Mouse (Mus musculus) CH12.LX (cell line): ENCODE measurements around the gene Sparcl1. TPM values are rescaled to one million over a fixed set of nuclear protein-coding genes. Genes with fewer than 3 reads are reported as not detected.

Source experiments
- DNase-seq: peaks from one replicate; pipeline ENCODE4 v3.0.0-alpha.2; 2013; ENCODE audit errors: extremely low read depth
- H3K27ac ChIP-seq: 2 replicates; pipeline ENCODE4 v1.5.1; 2012; ENCODE audit warnings: low read depth, mild to moderate bottlenecking, control low read depth, moderate library complexity; ENCODE audit not compliant: insufficient read depth
- H3K27me3 ChIP-seq: replicated peaks from 2 replicates; pipeline ENCODE3; 2012; ENCODE audit warnings: inconsistent platforms
- H3K36me3 ChIP-seq, 2 experiments: replicated peaks in 1 of 2; 2 replicates each; pipeline versions ENCODE3 to v1.6.1; 2012; ENCODE audit warnings: inconsistent platforms in 1 of 2, low read length in 1 of 2, mild to moderate bottlenecking in 1 of 2, mixed read lengths in 1 of 2, moderate library complexity in 1 of 2; ENCODE audit not compliant: control insufficient read depth in 1 of 2, insufficient read depth in 1 of 2
- H3K4me1 ChIP-seq, 2 experiments: 2 replicates each; pipeline ENCODE4 v1.6.1; 2012; ENCODE audit warnings: inconsistent platforms in 1 of 2, moderate library complexity in 1 of 2; ENCODE audit not compliant: insufficient read depth in 2 of 2, control insufficient read depth in 1 of 2
- H3K4me2 ChIP-seq: 2 replicates; pipeline ENCODE4 v1.6.1; 2012; ENCODE audit warnings: low read depth, mild to moderate bottlenecking, control low read depth; ENCODE audit not compliant: poor library complexity, insufficient read depth, severe bottlenecking
- H3K4me3 ChIP-seq, 3 experiments: fragments of 150-350 bp in 1 of 3; sonication (generic) in 1 of 3; replicated peaks in 1 of 3; 2 replicates each; pipeline versions ENCODE3 to v1.5.1; 2011 to 2012; ENCODE audit warnings: low read depth in 2 of 3, low read length in 2 of 3, mild to moderate bottlenecking in 2 of 3, moderate library complexity in 2 of 3, control low read depth in 1 of 3, improper control_type of control experiment in 1 of 3, inconsistent platforms in 1 of 3, mixed read lengths in 1 of 3; ENCODE audit not compliant: poor library complexity in 1 of 3
- H3K79me2 ChIP-seq: replicated peaks from 2 replicates; pipeline ENCODE4 v1.6.1; 2012; ENCODE audit warnings: mild to moderate bottlenecking, moderate library complexity; ENCODE audit not compliant: control insufficient read depth, poor library complexity, insufficient read depth, severe bottlenecking; ENCODE audit errors: extremely low read depth
- H3K9ac ChIP-seq: 2 replicates; pipeline ENCODE4 v1.6.1; 2012; ENCODE audit warnings: low read depth, mild to moderate bottlenecking, control low read depth, moderate library complexity; ENCODE audit not compliant: insufficient read depth
- H3K9me3 ChIP-seq: replicated peaks from 2 replicates; pipeline ENCODE3; 2012; ENCODE audit warnings: low read length, inconsistent platforms, mixed read lengths
- BHLHE40 ChIP-seq: IDR thresholded peaks from 2 replicates; pipeline ENCODE4 v1.6.1; 2011; ENCODE audit warnings: mild to moderate bottlenecking, low read depth, low read length, improper control_type of control experiment
- CHD1 ChIP-seq: IDR thresholded peaks from 2 replicates; pipeline ENCODE4 v1.6.1; 2012; ENCODE audit warnings: low read depth, low read length, improper control_type of control experiment, inconsistent platforms
- CHD2 ChIP-seq: IDR thresholded peaks from 2 replicates; pipeline ENCODE4 v1.6.1; 2011; ENCODE audit warnings: low read length, improper control_type of control experiment
- CTCF ChIP-seq, 2 experiments: IDR thresholded peaks in 1 of 2; conservative IDR thresholded peaks in 1 of 2; 2 replicates each; pipeline ENCODE4 v1.5.1; 2011 to 2012; ENCODE audit warnings: low read depth in 2 of 2, low read length in 2 of 2, improper control_type of control experiment in 1 of 2, inconsistent platforms in 1 of 2, mild to moderate bottlenecking in 1 of 2, moderate library complexity in 1 of 2
- ELF1 ChIP-seq: IDR thresholded peaks from 2 replicates; pipeline ENCODE4 v1.6.1; 2014; ENCODE audit warnings: low read depth, mild to moderate bottlenecking, inconsistent platforms, low read length, improper control_type of control experiment
- GABPA ChIP-seq: IDR thresholded peaks from 2 replicates; pipeline ENCODE4 v1.6.1; 2012; ENCODE audit warnings: low read depth, low read length, improper control_type of control experiment, inconsistent platforms; ENCODE audit not compliant: insufficient replicate concordance
- HCFC1 ChIP-seq: IDR thresholded peaks from 2 replicates; pipeline ENCODE4 v1.6.1; 2012; ENCODE audit warnings: low read depth, mild to moderate bottlenecking, inconsistent platforms, low read length, improper control_type of control experiment
- IRF4 ChIP-seq: IDR thresholded peaks from 2 replicates; pipeline ENCODE4 v1.6.1; 2014; ENCODE audit warnings: low read depth, mild to moderate bottlenecking, inconsistent platforms, low read length, improper control_type of control experiment
- JUN ChIP-seq: IDR thresholded peaks from 2 replicates; pipeline ENCODE4 v1.6.1; 2011; ENCODE audit warnings: low read depth, mild to moderate bottlenecking, low read length, improper control_type of control experiment, moderate library complexity; ENCODE audit not compliant: insufficient read depth
- KAT2A ChIP-seq: IDR thresholded peaks from 2 replicates; pipeline ENCODE4 v1.6.1; 2012; ENCODE audit warnings: low read length, improper control_type of control experiment, inconsistent platforms; ENCODE audit not compliant: insufficient replicate concordance
- MAFK ChIP-seq: IDR thresholded peaks from 2 replicates; pipeline ENCODE4 v1.6.1; 2011; ENCODE audit warnings: low read length, improper control_type of control experiment; ENCODE audit not compliant: insufficient replicate concordance
- MAX ChIP-seq: IDR thresholded peaks from 2 replicates; pipeline ENCODE4 v1.6.1; 2011; ENCODE audit warnings: low read length, improper control_type of control experiment
- MEF2A ChIP-seq: IDR thresholded peaks from 2 replicates; pipeline ENCODE4 v1.6.1; 2014; ENCODE audit warnings: low read depth, mild to moderate bottlenecking, inconsistent platforms, low read length, improper control_type of control experiment, borderline replicate concordance
- MYC ChIP-seq: IDR thresholded peaks from 2 replicates; pipeline ENCODE4 v1.6.1; 2011; ENCODE audit warnings: low read depth, mild to moderate bottlenecking, improper control_type of control experiment, low read length
- NRF1 ChIP-seq: IDR thresholded peaks from 2 replicates; pipeline ENCODE4 v1.6.1; 2014; ENCODE audit warnings: low read depth, mild to moderate bottlenecking, inconsistent platforms, low read length, improper control_type of control experiment, moderate library complexity
- POLR2AphosphoS2 ChIP-seq: IDR thresholded peaks from 2 replicates; pipeline ENCODE4 v1.6.1; 2011; ENCODE audit warnings: low read depth, low read length, improper control_type of control experiment
- RAD21 ChIP-seq: IDR thresholded peaks from 2 replicates; pipeline ENCODE4 v1.6.1; 2011; ENCODE audit warnings: low read depth, mild to moderate bottlenecking, low read length, improper control_type of control experiment, moderate library complexity
- SMC3 ChIP-seq: IDR thresholded peaks from 2 replicates; pipeline ENCODE4 v1.6.1; 2011; ENCODE audit warnings: low read depth, low read length, improper control_type of control experiment
- TBP ChIP-seq: conservative IDR thresholded peaks from 2 replicates; pipeline ENCODE4 v1.6.1; 2011; ENCODE audit warnings: low read depth, low read length, improper control_type of control experiment
- TCF12 ChIP-seq: IDR thresholded peaks from 2 replicates; pipeline ENCODE4 v1.6.1; 2014; ENCODE audit warnings: low read depth, mild to moderate bottlenecking, inconsistent platforms, low read length, improper control_type of control experiment
- UBTF ChIP-seq: IDR thresholded peaks from 2 replicates; pipeline ENCODE4 v1.6.1; 2012; ENCODE audit warnings: low read depth, mild to moderate bottlenecking, inconsistent platforms, low read length, improper control_type of control experiment, moderate library complexity
- USF1 ChIP-seq: IDR thresholded peaks from 2 replicates; pipeline ENCODE4 v1.6.1; 2014; ENCODE audit warnings: low read depth, mild to moderate bottlenecking, inconsistent platforms, low read length, improper control_type of control experiment
- ZC3H11A ChIP-seq: IDR thresholded peaks from 2 replicates; pipeline ENCODE4 v1.6.1; 2012; ENCODE audit warnings: low read depth, mild to moderate bottlenecking, inconsistent platforms, low read length, improper control_type of control experiment
- ZKSCAN1 ChIP-seq: IDR thresholded peaks from 2 replicates; pipeline ENCODE4 v1.6.1; 2012; ENCODE audit warnings: low read depth, inconsistent platforms, low read length, improper control_type of control experiment, borderline replicate concordance
- ZNF384 ChIP-seq: IDR thresholded peaks from 2 replicates; pipeline ENCODE4 v1.6.1; 2012; ENCODE audit warnings: low read depth, low read length, improper control_type of control experiment, inconsistent platforms
- dilution Hi-C: fragments of 300-500 bp; cut with MboI; formaldehyde crosslinking; loops from 2 replicates; pipeline ENCODE4 v1.14.3; 2020; ENCODE audit warnings: low sequenced_read_pairs; ENCODE audit not compliant: extremely low pct_unique_long_range_greater_than_20kb, extremely low pct_ligation_motif_present
- in situ Hi-C: fragments of 300-500 bp; cut with MboI; formaldehyde crosslinking; loops from 3 replicates; pipeline ENCODE4 v1.14.3; 2019; ENCODE audit warnings: low sequenced_read_pairs, low pct_ligation_motif_present, low pct_unique_long_range_greater_than_20kb, mixed read lengths
- polyA plus RNA-seq: library from polyadenylated mRNA; unstranded; fragments of >175 nt; gene quantifications from 2 replicates; pipeline ENCODE4 v1.2.1, GENCODE M21; 2012; ENCODE audit warnings: low read depth; ENCODE audit not compliant: insufficient read length
- total RNA-seq, 2 experiments: library from RNA; depleted of rRNA; stranded (reverse); fragments of 300-350 nt in 1 of 2; fragments of >200 nt in 1 of 2; gene quantifications; 2 replicates each; pipeline ENCODE4 v1.2.3; 2012 to 2014

Gene Sparcl1
- total and polyA plus RNA-seq, 3 experiments = not detected

- no peak overlapping the region for H3K27ac ChIP-seq
- in situ Hi-C loops = loop anchor here (5.0 kb wide), 1 partner anchor 42 kb away; no protein-coding TSS in a partner anchor
- TF ChIP-seq JUN = no peak
- TF ChIP-seq ZC3H11A = peak; percentile 55
- TF ChIP-seq ZKSCAN1 = no peak
- no peak for TF ChIP-seq BHLHE40
- TF ChIP-seq USF1 = no peak
- TF ChIP-seq TBP = no peak
- TF ChIP-seq RAD21 = peak; percentile 81
- no peak for TF ChIP-seq NRF1
- no peak for TF ChIP-seq GABPA
- no peak for TF ChIP-seq UBTF
- TF ChIP-seq IRF4 = 0 out of 2 replicates have a peak, but pooled peaks have one; percentile 37
- TF ChIP-seq MAFK = no peak
- no peak for TF ChIP-seq POLR2AphosphoS2
- no peak for TF ChIP-seq ELF1
- no peak for TF ChIP-seq MAX
- no peak for TF ChIP-seq HCFC1
- TF ChIP-seq CTCF (conservative IDR thresholded peaks at IDR 0.05 in 1 of 2, IDR thresholded peaks at IDR 0.05 in 1 of 2; ENCODE audit: low read depth in 2 of 2, low read length in 2 of 2) = peak; percentile 70 to 87; a peak in 3 of 4 replicates
- TF ChIP-seq KAT2A = no peak
- no peak for TF ChIP-seq ZNF384
- TF ChIP-seq CHD2 = no peak
- TF ChIP-seq TCF12 = no peak
- no peak for TF ChIP-seq MYC
- no peak for TF ChIP-seq CHD1
- TF ChIP-seq MEF2A = no peak
- TF ChIP-seq SMC3 = peak; percentile 86
- TF ChIP-seq, all 38 proteins: peak for 5
- H3K4me2 ChIP-seq = no peak overlapping the region
- no peaks in the 10 kb centered on the region for H3K9me3 ChIP-seq
- H3K79me2 ChIP-seq = no peaks in the 10 kb centered on the region
- dilution Hi-C loops = no loop called here
- H3K9ac ChIP-seq = no peak overlapping the region
- H3K4me1 ChIP-seq = peaks cover 5 to 18% of the 10 kb centered on the region in 2 experiments
- no peak overlapping the region for H3K4me3 ChIP-seq
- H3K36me3 ChIP-seq = no peaks in the 10 kb centered on the region
- DNase-seq = no peak
- H3K27me3 ChIP-seq = no peaks in the 10 kb centered on the region
Measured at GRCm38 (mm10) chr5:104039154-104039932, 74.2 kb downstream of the Sparcl1 start.
